Mouse (Mus musculus) E14TG2a.4 (cell line): ENCODE measurements around the gene Coro1a.

Experiments
- CTCF ChIP-seq: conservative IDR thresholded peaks from 2 replicates; pipeline ENCODE4 v1.5.1; 2014; ENCODE audit warnings: low read length
- NANOG ChIP-seq: IDR thresholded peaks from 2 replicates; pipeline ENCODE4 v1.6.1; 2014; ENCODE audit warnings: borderline replicate concordance, low read length, mixed read lengths
- POU5F1 ChIP-seq: IDR thresholded peaks from 2 replicates; pipeline ENCODE4 v1.6.1; 2014; ENCODE audit warnings: low read length, borderline replicate concordance

GRCm38 (mm10) chr7:126710266-126710665 lies 2.7 kb upstream of the Coro1a start:
- no peak for TF ChIP-seq CTCF
- no peak for TF ChIP-seq POU5F1
- TF ChIP-seq NANOG: no peak
